Mouse (Mus musculus) CD8-positive naive resting alpha-beta T cell, adult 2 months (primary cell): ENCODE measurements around the gene Gnpda2.

ENCODE experiments used
- DNase-seq, 2 experiments: peaks; one replicate each; pipeline ENCODE4 v3.0.0; 2022; ENCODE audit warnings: low read depth in 2 of 2, low spot score in 2 of 2

Gene Gnpda2

DNA sequence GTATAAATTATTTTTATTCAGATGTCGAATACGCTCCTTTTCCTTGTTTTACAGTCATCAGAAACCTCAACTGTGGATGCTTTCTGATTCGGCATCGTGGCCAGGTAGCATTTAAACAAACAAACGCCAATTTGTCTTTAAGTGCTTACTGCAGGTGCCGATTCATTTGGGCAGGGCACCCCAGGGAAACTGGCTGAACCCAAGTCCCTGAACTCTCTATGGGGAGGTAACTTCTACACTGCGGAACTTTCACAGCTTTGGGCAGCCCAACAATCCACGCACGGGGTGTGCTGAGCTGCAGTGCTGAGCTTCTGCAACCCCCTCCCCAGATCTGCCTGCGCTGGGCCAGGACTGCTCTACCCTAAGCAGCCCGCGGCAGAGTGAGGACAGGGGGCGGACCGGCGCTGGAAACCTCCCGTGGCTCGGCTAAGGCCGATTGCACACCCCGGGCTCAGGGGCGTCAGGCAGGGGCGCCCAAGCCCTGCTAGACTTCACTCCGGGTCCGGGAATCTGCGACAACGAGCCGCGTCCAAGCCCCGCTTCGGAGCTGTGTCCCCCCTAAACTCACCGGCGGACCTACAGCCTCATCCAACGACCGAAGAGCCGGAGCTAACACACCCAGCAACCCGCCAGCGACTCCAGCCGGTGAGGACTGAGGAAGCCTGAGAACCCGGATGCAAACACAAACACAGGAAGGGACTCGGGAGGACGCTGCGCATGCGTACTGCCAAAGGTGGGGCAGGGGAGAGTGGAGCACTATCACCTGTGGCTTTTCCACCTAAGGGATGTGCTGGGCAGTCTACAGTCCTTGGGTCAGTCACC, at the start of gene Gnpda2:
Gnpda2 (minus strand) TSS at position 701 of the 822 bp plus-strand sequence.
- peak; percentile 65 to 69 for DNase-seq

DNA sequence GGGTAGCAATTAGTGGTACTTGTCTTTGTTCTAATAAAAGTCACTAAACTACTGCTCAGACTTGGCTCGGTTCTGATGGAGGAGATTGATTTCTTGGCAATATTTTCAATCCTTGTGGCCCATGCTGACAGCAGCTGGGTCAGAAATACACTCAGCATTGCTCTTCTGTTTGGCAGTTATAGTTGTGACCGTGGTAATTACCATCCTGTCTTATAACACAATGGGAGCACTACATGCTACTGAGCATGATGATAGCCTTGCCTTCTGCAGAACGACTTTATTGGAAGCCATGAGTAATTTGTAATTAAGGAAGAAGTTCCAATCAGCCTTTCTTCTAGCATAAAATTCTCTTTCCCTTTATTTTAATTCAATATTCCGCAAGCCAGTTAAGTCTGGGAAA, 42.6 kb upstream of the Gnpda2 start:
- DNase-seq = no peak

DNA sequence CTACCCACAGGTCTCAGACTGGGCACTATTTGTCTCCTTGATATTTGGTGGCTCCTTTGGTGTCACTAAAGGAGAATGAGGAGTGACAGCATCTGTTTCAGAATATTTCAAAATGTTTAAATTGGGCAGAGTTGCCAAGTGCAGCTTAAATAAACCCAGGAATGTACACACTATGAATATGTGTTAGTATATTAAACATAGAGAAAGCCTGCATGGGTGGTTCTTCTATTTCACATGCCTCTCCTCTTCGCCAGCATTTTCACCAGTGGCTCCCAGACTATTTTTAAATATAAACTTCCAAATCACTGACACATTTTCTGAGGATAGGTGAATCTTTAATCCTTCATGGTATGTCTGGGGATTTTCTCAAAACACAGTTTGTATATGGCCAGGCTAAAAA, 28.8 kb upstream of the Gnpda2 start:
- DNase-seq = no peak

DNA sequence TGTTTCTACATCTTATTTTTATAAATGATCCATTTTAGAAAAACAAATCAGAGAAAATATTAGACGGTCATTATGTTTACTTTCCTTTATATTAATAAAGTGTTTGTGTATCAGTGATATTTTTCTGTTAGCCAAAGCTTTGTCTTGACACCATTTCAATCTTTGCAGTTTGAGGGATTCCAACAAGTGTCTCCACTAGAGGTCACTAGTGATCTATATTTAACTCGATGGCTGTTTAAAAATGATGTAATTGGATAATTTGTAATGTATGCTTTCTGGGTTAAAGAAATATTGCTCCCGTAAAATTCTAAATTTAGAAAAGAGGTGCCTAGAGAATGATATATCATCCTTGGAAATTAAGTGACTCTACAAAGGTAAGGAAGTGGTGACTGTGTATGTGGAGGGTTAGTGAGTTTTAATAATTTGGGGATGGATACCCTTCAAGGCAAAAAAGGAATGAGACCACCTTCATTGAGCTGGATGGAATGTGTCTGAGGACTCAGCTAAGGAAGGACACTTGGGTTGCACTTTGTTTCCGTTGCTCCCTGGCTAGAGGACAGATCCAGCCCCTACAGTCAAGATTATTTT, 21.2 kb upstream of the Gnpda2 start:
- no peak for DNase-seq

DNA sequence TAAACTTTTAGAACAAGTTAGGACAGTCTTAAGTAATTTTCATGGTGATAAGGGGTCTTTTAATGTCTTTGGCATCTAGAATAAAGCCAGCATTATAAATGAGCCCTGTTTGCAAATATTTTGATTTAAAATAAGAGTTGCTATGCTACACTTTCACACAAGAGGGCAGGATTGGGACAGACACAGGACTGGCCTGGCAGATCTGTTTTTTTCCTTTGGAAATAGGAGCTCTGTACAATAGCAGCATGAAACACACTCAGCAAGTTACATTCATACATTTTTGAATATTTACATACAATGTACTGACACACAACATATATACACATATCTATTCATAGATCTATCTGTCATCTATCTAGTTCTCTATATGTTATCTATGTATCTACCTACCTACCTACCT, 8.9 kb upstream of the Gnpda2 start:
- DNase-seq = no peak

DNA sequence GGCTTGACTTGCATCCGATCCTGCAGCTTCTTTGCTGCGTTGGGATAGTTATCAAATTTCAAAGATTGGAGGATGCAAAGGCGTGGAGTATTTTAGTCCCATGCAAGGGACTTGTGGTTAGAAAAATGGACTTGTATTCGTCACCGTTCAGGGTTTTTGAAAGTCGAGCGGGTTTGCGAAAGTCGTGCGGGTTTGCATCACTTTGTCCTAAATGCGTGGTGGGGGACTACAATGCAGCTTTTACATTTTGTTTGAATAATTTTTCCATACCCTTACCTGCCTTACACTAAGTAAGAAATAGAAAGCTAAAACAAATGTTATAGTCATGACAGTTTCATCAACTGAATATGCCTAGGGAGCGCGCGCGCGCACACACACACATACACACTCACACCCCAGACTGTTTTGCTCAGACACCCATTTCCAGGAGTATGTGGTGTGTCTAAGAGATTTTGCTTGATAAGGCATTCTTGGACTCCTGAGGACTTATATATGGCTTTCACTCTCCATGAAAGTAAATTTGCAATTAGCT, 34.7 kb downstream of the Gnpda2 start:
- DNase-seq = no peak

DNA sequence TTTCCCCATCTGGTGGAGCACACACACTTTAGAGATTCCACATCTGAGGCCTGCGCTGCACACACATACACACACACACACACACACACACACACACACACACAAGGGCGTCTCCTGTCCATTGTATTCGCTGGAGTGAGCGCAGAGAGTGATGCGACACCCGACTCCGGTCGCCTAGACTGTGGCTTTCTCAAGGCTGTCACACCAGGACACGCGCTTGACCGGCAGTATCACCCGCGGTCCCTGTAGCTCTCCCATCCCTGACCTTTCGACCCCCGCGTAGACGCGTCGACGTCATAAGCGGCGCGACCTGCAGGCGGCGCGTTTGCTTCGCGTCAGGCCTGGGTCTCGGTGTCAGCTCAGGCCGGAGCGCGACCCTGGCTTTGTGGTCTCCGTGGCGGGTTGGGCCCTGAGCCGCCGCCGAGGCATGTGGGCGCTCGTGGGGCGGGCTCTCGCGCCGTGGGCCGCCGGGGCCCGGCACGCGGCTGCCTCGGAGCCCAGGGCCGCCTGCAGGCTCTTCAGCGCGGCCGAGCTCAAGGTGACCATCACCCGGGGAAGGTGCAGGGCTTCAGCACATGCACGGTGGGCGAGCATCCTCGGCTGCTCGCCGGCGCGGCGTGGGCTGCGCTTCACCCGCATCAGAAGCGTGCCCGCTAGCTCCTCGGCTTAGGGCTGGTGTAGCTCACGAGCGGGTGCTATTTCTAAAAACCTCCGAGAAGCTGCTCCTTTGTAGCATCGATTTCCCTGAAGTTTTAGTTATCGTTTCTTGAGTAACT, 35.3 kb downstream of the Gnpda2 start, which contains the start of gene Guf1:
Guf1 (plus strand) TSS at position 296 of the 776 bp plus-strand sequence.
- DNase-seq = peak; percentile 84 to 90

DNA sequence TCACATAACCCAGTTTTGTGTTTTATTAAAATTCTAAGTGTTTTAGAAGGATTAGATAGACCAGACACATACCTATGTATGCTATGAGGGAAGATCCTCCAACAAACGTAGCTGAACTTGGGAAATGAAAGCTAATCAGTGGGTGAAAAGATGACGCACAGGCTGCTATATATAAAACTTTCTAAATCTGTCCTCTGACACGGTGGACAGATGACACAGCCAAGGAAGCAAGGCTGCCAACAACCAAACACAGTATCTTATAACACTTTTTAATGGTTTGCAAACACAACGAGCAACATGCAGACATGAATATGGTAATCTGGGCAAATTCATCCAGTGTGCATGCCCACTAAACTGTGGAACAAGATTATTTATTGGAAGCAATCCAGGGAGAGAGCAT, 49.7 kb downstream of the Gnpda2 start, which contains the start of gene Yipf7:
Yipf7 (minus strand) TSS at position 160 of the 400 bp plus-strand sequence.
- DNase-seq = no peak

DNA sequence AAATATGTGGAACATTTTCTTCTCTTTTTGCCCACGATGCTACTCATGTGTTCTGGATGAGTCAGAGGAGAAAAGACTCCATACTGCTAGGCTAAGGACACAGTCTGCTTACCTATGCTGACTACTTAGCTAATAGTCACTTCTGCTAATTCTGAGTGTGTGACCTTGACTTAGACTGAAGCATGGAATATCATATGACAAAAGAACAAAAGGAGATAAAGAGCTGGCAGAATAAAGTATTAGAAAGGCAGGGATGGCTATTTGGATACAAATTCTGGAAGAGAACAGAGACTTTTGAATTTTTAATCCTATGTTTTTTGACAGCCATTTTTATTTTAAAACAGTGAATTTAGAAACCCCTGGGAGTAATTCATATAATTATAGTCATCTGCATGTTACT, 50.5 kb downstream of the Gnpda2 start:
- no peak for DNase-seq

DNA sequence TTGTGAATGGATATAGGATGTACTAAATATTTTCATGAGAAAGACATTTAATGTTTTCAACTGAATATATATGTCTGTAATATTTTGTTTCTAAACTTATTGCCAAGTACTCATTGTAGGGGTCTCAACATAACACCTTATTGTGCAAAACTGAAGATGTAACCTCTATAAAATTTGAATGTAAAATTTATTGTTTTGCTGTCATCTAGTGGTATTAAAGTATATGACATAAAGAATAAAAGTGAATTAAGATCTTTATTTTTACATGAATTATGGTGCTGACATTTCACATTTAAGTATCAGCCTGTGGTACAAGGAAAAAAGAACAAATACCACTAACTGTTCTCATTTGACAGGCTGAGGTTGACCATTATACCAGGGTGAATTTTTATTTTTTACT, 68.2 kb downstream of the Gnpda2 start:
- no peak for DNase-seq
